Mouse (Mus musculus) hindbrain, embryonic 13.5 days (tissue): Measurements from ENCODE around the gene Gm5678. TPM values are rescaled to one million over a fixed set of nuclear protein-coding genes. Genes with fewer than 3 reads are reported as not detected.

Source experiments
- ATAC-seq: fragments of 200-750 bp; cut with Nextera tagmentation; 2 replicates; pipeline ENCODE4 v1.8.0; 2017; ENCODE audit warnings: moderate TSS enrichment; ENCODE audit not compliant: low FRiP score
- H3K27ac ChIP-seq: fragments of 300-500 bp; sonication (generic); 2 replicates; pipeline ENCODE4 v1.5.1; 2015; ENCODE audit warnings: inconsistent platforms, mild to moderate bottlenecking, moderate library complexity
- H3K27me3 ChIP-seq: fragments of 300-500 bp; sonication (generic); 2 replicates; pipeline ENCODE4 v1.6.1; 2015; ENCODE audit warnings: mild to moderate bottlenecking, inconsistent platforms
- H3K36me3 ChIP-seq: fragments of 300-500 bp; sonication (generic); 2 replicates; pipeline ENCODE4 v1.6.1; 2015; ENCODE audit warnings: mild to moderate bottlenecking, inconsistent platforms
- H3K4me1 ChIP-seq: fragments of 300-500 bp; sonication (generic); replicated peaks from 2 replicates; pipeline ENCODE4 v1.6.1; 2015; ENCODE audit warnings: inconsistent platforms
- H3K4me2 ChIP-seq: fragments of 300-500 bp; sonication (generic); 2 replicates; pipeline ENCODE4 v1.6.1; 2015; ENCODE audit warnings: inconsistent platforms, mild to moderate bottlenecking, moderate library complexity
- H3K4me3 ChIP-seq: fragments of 300-500 bp; sonication (generic); 2 replicates; pipeline ENCODE4 v1.5.1; 2015; ENCODE audit warnings: mild to moderate bottlenecking, inconsistent platforms
- H3K9ac ChIP-seq: fragments of 300-500 bp; sonication (generic); 2 replicates; pipeline ENCODE4 v1.6.1; 2015; ENCODE audit warnings: mild to moderate bottlenecking, inconsistent platforms
- H3K9me3 ChIP-seq: fragments of 300-500 bp; sonication (generic); 2 replicates; pipeline ENCODE4 v1.6.1; 2016; ENCODE audit warnings: inconsistent platforms
- WGBS: fragments of 180-500 bp; shearing (Covaris S2); methylation state at CpG from one replicate; pipeline ENCODE4 v1.1.7; 2015; 5-methylcytosine and 5-hydroxymethylcytosine counted together
- polyA plus RNA-seq: library from polyadenylated mRNA; unstranded; fragments of >200 nt; fragmentation: Nextera tagmentation; extraction: Ambion mirVana; gene quantifications from 2 replicates; pipeline ENCODE4 v1.2.1, GENCODE M21; 2015

Gene Gm5678
- polyA plus RNA-seq, 1 experiment from 2014 or later: not detected

- ATAC-seq: no peak
- Histone ChIP-seq H3K4me1 (no peaks in the 10 kb centered on the region), H3K4me3 (no peak overlapping the region), H3K9me3 (no peaks in the 10 kb centered on the region), H3K36me3 (peaks cover 75% of the 10 kb centered on the region), H3K27ac (no peak overlapping the region), H3K27me3 (no peaks in the 10 kb centered on the region), H3K9ac (no peak overlapping the region), H3K4me2 (no peak overlapping the region)
- 91% methylated on average over 10 of the region's 10 CpGs for WGBS
These were observed 33.4 kb upstream of the Gm5678 start for GRCm38 (mm10) chr16:93594448-93594847.

GRCm38 (mm10) chr16:93595766-93596165 is 32.1 kb upstream of the Gm5678 start:
- no peaks in the 10 kb centered on the region for H3K27me3 ChIP-seq
- no peak for ATAC-seq
- no peak overlapping the region for H3K4me3 ChIP-seq
- H3K9me3 ChIP-seq: no peaks in the 10 kb centered on the region
- H3K9ac ChIP-seq: no peak overlapping the region
- WGBS: 88% methylated on average over 5 of the region's 5 CpGs
- H3K4me1 ChIP-seq: no peaks in the 10 kb centered on the region
- H3K27ac ChIP-seq: no peak overlapping the region
- H3K36me3 ChIP-seq: peaks cover 62% of the 10 kb centered on the region
- no peak overlapping the region for H3K4me2 ChIP-seq

GRCm38 (mm10) chr16:93596807-93597206 is 31.1 kb upstream of the Gm5678 start:
- peaks cover 56% of the 10 kb centered on the region for H3K36me3 ChIP-seq
- no peaks in the 10 kb centered on the region for H3K4me1 ChIP-seq
- ATAC-seq: no peak
- WGBS: 95% methylated on average over 7 of the region's 7 CpGs
- no peaks in the 10 kb centered on the region for H3K27me3 ChIP-seq
- H3K27ac ChIP-seq: no peak overlapping the region
- no peak overlapping the region for H3K9ac ChIP-seq
- no peak overlapping the region for H3K4me2 ChIP-seq
- no peaks in the 10 kb centered on the region for H3K9me3 ChIP-seq
- no peak overlapping the region for H3K4me3 ChIP-seq

GRCm38 (mm10) chr16:93597551-93597950 is 30.3 kb upstream of the Gm5678 start:
- Histone ChIP-seq H3K4me2 (no peak overlapping the region), H3K27me3 (no peaks in the 10 kb centered on the region), H3K9ac (no peak overlapping the region), H3K27ac (no peak overlapping the region), H3K36me3 (peaks cover 55% of the 10 kb centered on the region), H3K4me1 (no peaks in the 10 kb centered on the region), H3K9me3 (no peaks in the 10 kb centered on the region), H3K4me3 (no peak overlapping the region)
- 91% methylated on average over 9 of the region's 9 CpGs for WGBS
- ATAC-seq: no peak

GRCm38 (mm10) chr16:93599461-93599860 is 28.4 kb upstream of the Gm5678 start:
- Histone ChIP-seq H3K9ac (no peak overlapping the region), H3K36me3 (peaks cover 41% of the 10 kb centered on the region), H3K27ac (no peak overlapping the region), H3K4me2 (no peak overlapping the region), H3K4me1 (peaks cover 7% of the 10 kb centered on the region), H3K9me3 (no peaks in the 10 kb centered on the region), H3K4me3 (no peak overlapping the region), H3K27me3 (no peaks in the 10 kb centered on the region)
- ATAC-seq: no peak
- WGBS: 92% methylated on average over 6 of the region's 6 CpGs

GRCm38 (mm10) chr16:93603439-93604212 is 24.3 kb upstream of the Gm5678 start, which contains the start of gene Setd4:
TSS of gene Setd4 (minus strand) at chr16:93604063.
- 1% methylated on average over 55 of the region's 55 CpGs for WGBS
- Histone ChIP-seq H3K36me3 (peaks cover 6% of the 10 kb centered on the region), H3K4me1 (peaks cover 21% of the 10 kb centered on the region), H3K9ac (peak within 1 kb of the TSS; percentile 79), H3K27ac (peak within 1 kb of the TSS; percentile 96), H3K4me3 (peak within 1 kb of the TSS; percentile 63), H3K9me3 (no peaks in the 10 kb centered on the region), H3K27me3 (peaks cover 3% of the 10 kb centered on the region; the same call in 1 of the 2 replicates), H3K4me2 (peak within 1 kb of the TSS; percentile 80)
- ATAC-seq: peak; percentile 91

- H3K9me3 ChIP-seq: no peaks in the 10 kb centered on the region
- peaks cover 2% of the 10 kb centered on the region; the same call in 1 of the 2 replicates for H3K36me3 ChIP-seq
- H3K27me3 ChIP-seq: peaks cover 3% of the 10 kb centered on the region; the same call in 1 of the 2 replicates
- H3K4me2 ChIP-seq: peak overlapping the region; percentile 80
- peaks cover 30% of the 10 kb centered on the region for H3K4me1 ChIP-seq
- peak overlapping the region; percentile 63 for H3K4me3 ChIP-seq
- peak overlapping the region; percentile 96 for H3K27ac ChIP-seq
- ATAC-seq: no peak
- H3K9ac ChIP-seq: peak overlapping the region; percentile 79
- WGBS: 2% methylated on average over 16 of the region's 16 CpGs
These were observed 23.4 kb upstream of the Gm5678 start for GRCm38 (mm10) chr16:93604481-93604969.

- Histone ChIP-seq H3K9ac (peak within 1 kb of the TSS; percentile 79), H3K36me3 (peaks cover 11% of the 10 kb centered on the region), H3K4me3 (peak within 1 kb of the TSS; percentile 63), H3K9me3 (no peaks in the 10 kb centered on the region), H3K27me3 (peaks cover 3% of the 10 kb centered on the region; the same call in 1 of the 2 replicates), H3K4me1 (peaks cover 38% of the 10 kb centered on the region), H3K27ac (peak within 1 kb of the TSS; percentile 96), H3K4me2 (peak within 1 kb of the TSS; percentile 80)
- WGBS: 60% methylated on average over 4 of the region's 4 CpGs
- no peak for ATAC-seq
These were observed 22.3 kb upstream of the Gm5678 start, which contains the start of gene Cbr1 for GRCm38 (mm10) chr16:93605553-93605952. TSS of gene Cbr1 (plus strand) at chr16:93605853.

- no peak for ATAC-seq
- H3K9me3 ChIP-seq: no peaks in the 10 kb centered on the region
- H3K4me2 ChIP-seq: no peak overlapping the region
- WGBS: 90% methylated on average over 7 of the region's 7 CpGs
- no peak overlapping the region for H3K27ac ChIP-seq
- peaks cover 39% of the 10 kb centered on the region for H3K4me1 ChIP-seq
- no peak overlapping the region for H3K4me3 ChIP-seq
- H3K36me3 ChIP-seq: peaks cover 17% of the 10 kb centered on the region
- H3K27me3 ChIP-seq: peaks cover 3% of the 10 kb centered on the region; the same call in 1 of the 2 replicates
- no peak overlapping the region for H3K9ac ChIP-seq
These were observed 21.8 kb upstream of the Gm5678 start for GRCm38 (mm10) chr16:93606146-93606545.

GRCm38 (mm10) chr16:93607669-93608101 is 20.2 kb upstream of the Gm5678 start:
- Histone ChIP-seq H3K4me2 (peak overlapping the region; percentile 84), H3K36me3 (peaks cover 29% of the 10 kb centered on the region), H3K4me1 (peaks cover 38% of the 10 kb centered on the region), H3K9me3 (no peaks in the 10 kb centered on the region), H3K9ac (peak overlapping the region; percentile 88), H3K4me3 (peak overlapping the region; percentile 60), H3K27me3 (peaks cover 3% of the 10 kb centered on the region; the same call in 1 of the 2 replicates), H3K27ac (peak overlapping the region; percentile 86)
- no peak for ATAC-seq
- WGBS: under 1% methylated on average over 32 of the region's 32 CpGs

- 68% methylated on average over 8 of the region's 8 CpGs for WGBS
- Histone ChIP-seq H3K9me3 (no peaks in the 10 kb centered on the region), H3K27ac (no peak overlapping the region), H3K36me3 (peaks cover 33% of the 10 kb centered on the region), H3K27me3 (peaks cover 3% of the 10 kb centered on the region; the same call in 1 of the 2 replicates), H3K4me3 (peak overlapping the region; percentile 60), H3K4me1 (peaks cover 35% of the 10 kb centered on the region), H3K4me2 (peak overlapping the region; percentile 84), H3K9ac (no peak overlapping the region; the same call in 1 of the 2 replicates)
- no peak for ATAC-seq
These were observed 19.2 kb upstream of the Gm5678 start for GRCm38 (mm10) chr16:93608731-93609130.

- H3K4me1 ChIP-seq: peaks cover 28% of the 10 kb centered on the region
- H3K36me3 ChIP-seq: peaks cover 33% of the 10 kb centered on the region
- peaks cover 3% of the 10 kb centered on the region; the same call in 1 of the 2 replicates for H3K27me3 ChIP-seq
- no peak overlapping the region for H3K9ac ChIP-seq
- no peak for ATAC-seq
- H3K4me2 ChIP-seq: no peak overlapping the region
- WGBS: 91% methylated on average over 4 of the region's 4 CpGs
- no peak overlapping the region for H3K4me3 ChIP-seq
- no peak overlapping the region for H3K27ac ChIP-seq
- no peaks in the 10 kb centered on the region for H3K9me3 ChIP-seq
These were observed 18.1 kb upstream of the Gm5678 start for GRCm38 (mm10) chr16:93609796-93610195.
